Mouse (Mus musculus): ENCODE measurements around the gene Fblim1.

GRCm38 (mm10) chr4:141576877-141577276, 29.0 kb downstream of the Fblim1 start:
- no peak for TF ChIP-seq CTCF (IDR thresholded peaks at IDR 0.05; ENCODE audit: extremely low read depth, insufficient read depth, insufficient read length, insufficient replicate concordance)
- TF ChIP-seq POLR2A (IDR thresholded peaks at IDR 0.05; ENCODE audit: low read depth, low read length), result no peak

Data from spleen, adult 2 months (tissue).